Mouse (Mus musculus) ES-Bruce4 (cell line): ENCODE measurements around the gene Metap1d. TPM values are rescaled to one million over a fixed set of nuclear protein-coding genes. Genes with fewer than 3 reads are reported as not detected.
A peak's percentile ranks its signal among the peaks of the same experiment; 100 is the strongest.

Source experiments
- H3K27ac ChIP-seq: 2 replicates; pipeline ENCODE4 v1.5.1; 2012; ENCODE audit warnings: low read length, inconsistent platforms; ENCODE audit not compliant: insufficient read depth
- H3K27me3 ChIP-seq: 2 replicates; pipeline ENCODE4 v1.6.1; 2012; ENCODE audit warnings: mild to moderate bottlenecking, low read length, inconsistent platforms; ENCODE audit not compliant: control insufficient read depth, poor library complexity, insufficient read depth, severe bottlenecking
- H3K36me3 ChIP-seq: 2 replicates; pipeline ENCODE4 v1.6.1; 2012; ENCODE audit warnings: inconsistent platforms, mild to moderate bottlenecking, low read length, moderate library complexity; ENCODE audit not compliant: control insufficient read depth, poor library complexity, insufficient read depth, severe bottlenecking
- H3K4me1 ChIP-seq: one replicate; pipeline ENCODE4 v1.8.1; 2011; ENCODE audit warnings: low read length; ENCODE audit not compliant: control insufficient read depth, insufficient read depth
- H3K4me3 ChIP-seq: 2 replicates; pipeline ENCODE4 v1.5.1; 2011; ENCODE audit warnings: low read depth, mild to moderate bottlenecking, low read length
- H3K9ac ChIP-seq: 2 replicates; pipeline ENCODE4 v1.6.1; 2012; ENCODE audit warnings: low read depth, mild to moderate bottlenecking, inconsistent platforms; ENCODE audit not compliant: poor library complexity, severe bottlenecking
- H3K9me3 ChIP-seq: replicated peaks from 2 replicates; pipeline ENCODE4 v1.6.1; 2012; ENCODE audit warnings: mild to moderate bottlenecking, low read length, inconsistent platforms; ENCODE audit not compliant: control insufficient read depth, poor library complexity, insufficient read depth, severe bottlenecking
- CTCF ChIP-seq: IDR thresholded peaks from one replicate; pipeline ENCODE4 v1.8.1; 2011; ENCODE audit warnings: low read depth, low read length
- EP300 ChIP-seq: IDR thresholded peaks from 2 replicates; pipeline ENCODE4 v1.6.1; 2011; ENCODE audit warnings: low read depth, low read length; ENCODE audit not compliant: insufficient read depth
- POLR2A ChIP-seq: IDR thresholded peaks from one replicate; pipeline ENCODE4 v1.8.1; 2011; ENCODE audit warnings: low read length; ENCODE audit not compliant: insufficient read depth
- polyA plus RNA-seq: library from polyadenylated mRNA; stranded (reverse); fragments of >200 nt; gene quantifications from 2 replicates; pipeline ENCODE4 v1.2.4, GENCODE M21; 2011; ENCODE audit warnings: low read depth; ENCODE audit not compliant: missing spikeins, insufficient read depth, insufficient read length

The Metap1d gene
- polyA plus RNA-seq, 1 experiment: 13.0 TPM

GRCm38 (mm10) chr2:71524763-71525162 is 71.7 kb downstream of the Metap1d start:
- H3K9ac ChIP-seq: no peak overlapping the region
- TF ChIP-seq POLR2A: no peak
- no peak for TF ChIP-seq EP300
- no peak for TF ChIP-seq CTCF
- peaks cover 10% of the 10 kb centered on the region for H3K27me3 ChIP-seq
- no peak overlapping the region for H3K4me3 ChIP-seq
- H3K9me3 ChIP-seq: no peaks in the 10 kb centered on the region
- H3K4me1 ChIP-seq: no peaks in the 10 kb centered on the region
- H3K36me3 ChIP-seq: no peaks in the 10 kb centered on the region
- no peak overlapping the region for H3K27ac ChIP-seq

GRCm38 (mm10) chr2:71526595-71527322 is 73.7 kb downstream of the Metap1d start:
- no peaks in the 10 kb centered on the region for H3K36me3 ChIP-seq
- no peak overlapping the region for H3K4me3 ChIP-seq
- no peaks in the 10 kb centered on the region for H3K9me3 ChIP-seq
- H3K9ac ChIP-seq: no peak overlapping the region
- no peak for TF ChIP-seq POLR2A
- TF ChIP-seq CTCF: no peak
- TF ChIP-seq EP300: no peak
- peaks cover 21% of the 10 kb centered on the region for H3K27me3 ChIP-seq
- H3K27ac ChIP-seq: no peak overlapping the region
- no peaks in the 10 kb centered on the region for H3K4me1 ChIP-seq

DNA sequence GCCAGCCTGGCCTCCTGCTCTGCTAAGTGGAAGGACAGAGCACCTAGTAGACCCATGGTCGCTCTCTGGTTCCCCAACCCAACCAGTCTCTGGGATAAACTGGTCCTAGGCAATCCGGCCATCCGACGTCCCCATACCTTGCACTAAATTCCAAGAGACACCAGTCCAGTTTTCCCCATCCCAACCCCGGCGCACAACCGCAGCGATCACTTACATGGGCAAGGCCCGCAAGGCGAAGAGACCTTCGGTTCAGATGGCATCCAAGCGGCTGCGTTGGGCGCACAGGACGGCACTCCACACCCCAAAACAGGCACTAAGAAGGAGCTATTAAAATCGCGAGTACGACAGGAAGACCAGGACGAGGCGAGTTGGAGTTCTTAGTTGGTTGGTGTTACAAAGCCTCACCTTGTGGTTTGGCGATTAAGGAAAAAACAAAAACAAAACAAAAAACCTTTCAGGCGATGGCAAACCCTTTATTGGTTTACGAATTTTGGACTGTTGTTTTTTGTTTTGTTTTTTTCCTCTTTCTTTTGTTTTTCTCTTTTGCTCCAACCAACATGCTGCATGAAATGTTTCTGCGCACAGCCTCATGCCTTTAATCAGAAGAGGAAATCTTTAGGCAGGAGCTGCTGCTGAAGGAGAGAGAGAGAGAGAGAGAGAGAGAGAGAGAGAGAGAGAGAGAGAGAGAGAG is 74.4 kb downstream of the Metap1d start:
- no peak overlapping the region for H3K9ac ChIP-seq
- no peaks in the 10 kb centered on the region for H3K36me3 ChIP-seq
- H3K27me3 ChIP-seq: peaks cover 27% of the 10 kb centered on the region
- no peak for TF ChIP-seq POLR2A
- H3K4me3 ChIP-seq: no peak overlapping the region
- H3K27ac ChIP-seq: no peak overlapping the region
- H3K9me3 ChIP-seq: no peaks in the 10 kb centered on the region
- H3K4me1 ChIP-seq: no peaks in the 10 kb centered on the region

DNA sequence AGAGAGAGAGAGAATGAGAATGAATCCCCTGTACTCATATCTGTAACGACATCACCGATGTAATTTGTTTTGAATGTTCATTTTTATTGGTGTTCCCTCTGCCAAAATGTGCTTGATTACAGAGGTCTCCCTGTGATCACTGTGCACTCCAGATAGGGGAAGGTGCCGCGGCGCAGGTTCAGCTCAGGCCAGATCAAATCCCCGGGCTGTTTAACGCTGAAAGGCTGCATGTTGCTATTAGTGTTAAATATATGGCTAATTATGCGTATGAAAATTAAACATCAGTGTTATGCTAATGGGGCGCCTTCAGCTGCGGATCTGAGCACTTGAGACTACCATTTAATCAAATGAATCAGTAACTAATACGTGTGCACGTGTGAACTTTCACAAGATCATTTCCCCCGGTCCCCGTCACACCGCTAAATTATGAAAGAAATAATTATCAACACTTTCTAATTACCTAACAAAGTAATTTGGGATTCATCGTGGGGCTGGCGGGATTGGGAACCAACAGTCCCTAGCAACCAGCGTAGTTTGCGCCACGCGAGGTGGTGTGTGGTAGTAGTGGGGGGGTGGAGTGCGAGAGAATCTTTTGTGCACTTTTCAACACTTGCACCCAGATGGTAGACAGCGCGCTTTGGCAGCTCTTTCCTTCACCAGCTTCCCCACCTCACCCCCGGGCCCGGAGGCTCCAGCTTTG is 75.1 kb downstream of the Metap1d start, which contains the start of gene Dlx1:
Gene Dlx1 (plus strand): TSS at position 100 of the 700 bp plus-strand sequence.
- peak within 1 kb of the TSS; percentile 79 for H3K4me3 ChIP-seq
- TF ChIP-seq CTCF: no peak
- TF ChIP-seq POLR2A: no peak
- TF ChIP-seq EP300: no peak
- no peak within 1 kb of the TSS for H3K27ac ChIP-seq
- H3K9me3 ChIP-seq: no peaks in the 10 kb centered on the region
- H3K27me3 ChIP-seq: peaks cover 33% of the 10 kb centered on the region
- H3K4me1 ChIP-seq: no peaks in the 10 kb centered on the region
- no peaks in the 10 kb centered on the region for H3K36me3 ChIP-seq
- H3K9ac ChIP-seq: peak within 1 kb of the TSS; percentile 42

- H3K9me3 ChIP-seq: no peaks in the 10 kb centered on the region
- no peaks in the 10 kb centered on the region for H3K4me1 ChIP-seq
- peaks cover 33% of the 10 kb centered on the region for H3K27me3 ChIP-seq
- TF ChIP-seq EP300 (no peak), CTCF (no peak), POLR2A (no peak)
- H3K27ac ChIP-seq: no peak overlapping the region
- H3K36me3 ChIP-seq: no peaks in the 10 kb centered on the region
- H3K9ac ChIP-seq: peak overlapping the region; percentile 42
- peak overlapping the region; percentile 79 for H3K4me3 ChIP-seq
Measured at GRCm38 (mm10) chr2:71528714-71529510, 75.8 kb downstream of the Metap1d start.
